Mouse (Mus musculus) heart, embryonic 10.5 days (tissue): ENCODE results near the gene Lexm. TPM values are rescaled to one million over a fixed set of nuclear protein-coding genes. Genes with fewer than 3 reads are reported as not detected.

Experiments
- DNase-seq: peaks from one replicate; pipeline ENCODE4 v3.0.0-alpha.2; 2017; ENCODE audit warnings: low spot score
- H3K27ac ChIP-seq: fragments of 300-500 bp; sonication (generic); 2 replicates; pipeline ENCODE4 v1.5.1; 2016; ENCODE audit warnings: mild to moderate bottlenecking
- H3K27me3 ChIP-seq: fragments of 300-500 bp; sonication (generic); 2 replicates; pipeline ENCODE4 v1.6.1; 2016; ENCODE audit warnings: mild to moderate bottlenecking; ENCODE audit not compliant: poor library complexity, insufficient read depth, severe bottlenecking
- H3K36me3 ChIP-seq: fragments of 300-500 bp; sonication (generic); 2 replicates; pipeline ENCODE4 v1.6.1; 2016; ENCODE audit warnings: mild to moderate bottlenecking, moderate library complexity
- H3K4me1 ChIP-seq: fragments of 300-500 bp; sonication (generic); 2 replicates; pipeline ENCODE4 v1.6.1; 2016; ENCODE audit warnings: mild to moderate bottlenecking
- H3K4me3 ChIP-seq: fragments of 300-500 bp; sonication (generic); 2 replicates; pipeline ENCODE4 v1.5.1; 2016; ENCODE audit warnings: mild to moderate bottlenecking, moderate library complexity
- H3K9me3 ChIP-seq: fragments of 300-500 bp; sonication (generic); 2 replicates; pipeline ENCODE4 v1.6.1; 2016; ENCODE audit warnings: mild to moderate bottlenecking, moderate library complexity
- WGBS: fragments of 180-500 bp; shearing (Covaris S2); methylation state at CpG from one replicate; pipeline ENCODE4 v1.1.7; 2016; 5-methylcytosine and 5-hydroxymethylcytosine counted together
- polyA plus RNA-seq: library from polyadenylated mRNA; unstranded; fragments of >200 nt; fragmentation: Nextera tagmentation; extraction: Ambion mirVana; gene quantifications from 2 replicates; pipeline ENCODE4 v1.2.1, GENCODE M21; 2016

The Lexm gene
- polyA plus RNA-seq, 1 experiment from 2014 or later: not detected

DNA sequence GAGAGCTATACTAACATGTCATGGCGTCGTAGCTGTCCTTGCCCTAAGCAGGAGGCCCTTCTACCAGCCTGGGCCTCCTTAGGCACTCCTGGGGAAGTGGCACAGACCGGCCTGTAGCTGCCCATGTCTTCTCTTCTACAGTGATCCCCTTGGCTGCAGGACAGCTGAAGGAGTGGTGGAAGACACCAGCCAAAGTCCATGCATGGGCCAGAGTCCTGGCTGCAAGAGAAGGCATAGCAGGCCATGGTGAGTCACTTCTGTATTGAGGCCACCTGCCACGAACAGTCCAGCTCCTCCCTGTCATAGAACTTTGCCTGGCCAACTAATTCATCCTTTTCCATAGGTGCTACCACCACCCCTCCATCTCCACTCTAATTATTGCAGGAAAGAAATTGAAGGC, 1.9 kb upstream of the Lexm start:
- Histone ChIP-seq H3K27me3 (peaks cover 74% of the 10 kb centered on the region), H3K4me3 (no peak overlapping the region), H3K9me3 (no peaks in the 10 kb centered on the region), H3K4me1 (peaks cover 20% of the 10 kb centered on the region), H3K36me3 (no peaks in the 10 kb centered on the region), H3K27ac (no peak overlapping the region)
- no peak for DNase-seq
- 82% methylated on average over 4 of the region's 4 CpGs for WGBS

DNA sequence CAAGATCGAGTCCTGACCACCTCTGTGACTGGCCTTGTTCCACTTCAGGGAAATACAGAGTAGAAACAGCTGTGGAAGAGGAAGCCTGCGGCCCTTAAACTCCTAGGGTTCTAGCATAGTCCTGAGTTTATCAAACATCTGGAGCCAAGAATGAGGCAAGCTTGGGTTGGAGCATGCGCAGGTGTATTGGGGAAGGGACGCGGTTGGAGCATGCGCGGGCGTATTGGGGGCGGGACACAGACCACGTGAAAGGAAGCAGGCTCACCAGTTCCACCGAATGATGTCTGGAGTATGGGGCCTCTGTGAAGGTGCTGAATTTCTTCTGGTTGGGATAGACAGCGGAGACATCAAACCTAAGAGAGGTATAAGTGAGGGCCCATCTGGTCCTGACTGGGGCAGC, 1.4 kb downstream of the Lexm start:
- WGBS: 67% methylated on average over 12 of the region's 12 CpGs
- no peak for DNase-seq

DNA sequence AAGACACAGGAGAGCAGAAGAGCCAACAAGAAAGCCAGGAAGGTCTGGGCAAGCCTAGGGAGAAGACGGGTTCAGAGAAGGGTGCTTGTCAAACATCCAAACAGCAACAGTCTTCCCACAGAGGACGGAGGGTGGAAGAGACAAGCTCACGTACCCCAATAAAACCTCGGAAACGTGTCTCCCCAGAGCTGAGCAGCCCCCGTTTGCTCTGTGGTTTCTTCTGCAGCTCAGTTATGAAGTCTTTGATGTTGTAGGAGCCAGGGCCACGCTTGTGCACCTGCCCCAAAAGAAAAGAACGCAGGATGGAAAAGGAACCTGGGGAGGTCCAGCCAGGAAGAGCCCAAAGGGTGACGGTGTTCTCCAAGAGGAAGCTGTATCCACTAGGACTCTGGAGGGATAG, 2.2 kb downstream of the Lexm start:
- H3K36me3 ChIP-seq: no peaks in the 10 kb centered on the region
- H3K27ac ChIP-seq: no peak overlapping the region
- WGBS: 67% methylated on average over 9 of the region's 9 CpGs
- peaks cover 42% of the 10 kb centered on the region for H3K27me3 ChIP-seq
- H3K9me3 ChIP-seq: no peaks in the 10 kb centered on the region
- DNase-seq: no peak
- H3K4me3 ChIP-seq: no peak overlapping the region
- peaks cover 15% of the 10 kb centered on the region for H3K4me1 ChIP-seq

More for the DNA sequence above, 1.4 kb downstream of the Lexm start:
- Histone ChIP-seq H3K9me3 (no peaks in the 10 kb centered on the region), H3K27ac (no peak overlapping the region), H3K4me3 (no peak overlapping the region), H3K36me3 (no peaks in the 10 kb centered on the region), H3K27me3 (peaks cover 43% of the 10 kb centered on the region), H3K4me1 (peaks cover 15% of the 10 kb centered on the region)

- WGBS: 40% methylated on average over 7 of the region's 7 CpGs
- peaks cover 15% of the 10 kb centered on the region for H3K4me1 ChIP-seq
- H3K9me3 ChIP-seq: no peaks in the 10 kb centered on the region
- H3K27me3 ChIP-seq: peaks cover 36% of the 10 kb centered on the region
- H3K27ac ChIP-seq: peak overlapping the region; percentile 74; the same call in 1 of the 2 replicates
- H3K4me3 ChIP-seq: no peak overlapping the region
- no peaks in the 10 kb centered on the region for H3K36me3 ChIP-seq
- DNase-seq: peak; percentile 90
These were observed 2.8 kb downstream of the Lexm start for GRCm38 (mm10) chr4:106614180-106614797.

DNA sequence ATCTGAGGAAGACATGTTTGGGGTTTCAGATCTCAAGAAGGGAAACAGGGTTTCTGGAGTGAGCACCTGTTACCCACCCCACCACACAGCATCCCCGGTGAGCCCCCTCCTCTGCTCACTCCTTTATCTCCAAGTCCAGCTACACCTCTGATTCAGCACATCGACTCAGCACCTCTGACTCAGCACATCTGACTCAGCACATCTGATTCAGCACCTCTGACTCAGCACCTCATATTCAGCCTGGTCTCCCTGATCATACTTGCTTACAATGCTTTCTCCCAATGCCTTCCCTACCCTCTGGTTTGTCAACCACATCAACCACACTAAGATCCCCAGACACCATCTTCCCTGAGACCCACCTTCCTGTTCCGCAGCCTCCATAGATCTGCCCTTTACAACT, 3.5 kb downstream of the Lexm start:
- no peak overlapping the region for H3K4me3 ChIP-seq
- DNase-seq: peak; percentile 91
- no peaks in the 10 kb centered on the region for H3K36me3 ChIP-seq
- H3K4me1 ChIP-seq: peaks cover 15% of the 10 kb centered on the region
- no peaks in the 10 kb centered on the region for H3K9me3 ChIP-seq
- peaks cover 29% of the 10 kb centered on the region for H3K27me3 ChIP-seq
- peak overlapping the region; percentile 74; the same call in 1 of the 2 replicates for H3K27ac ChIP-seq
- WGBS: 71% methylated on average over 3 of the region's 3 CpGs

- Histone ChIP-seq H3K27me3 (peaks cover 27% of the 10 kb centered on the region), H3K4me1 (peaks cover 15% of the 10 kb centered on the region), H3K9me3 (no peaks in the 10 kb centered on the region), H3K4me3 (no peak overlapping the region), H3K27ac (peak overlapping the region; percentile 69; the same call in 1 of the 2 replicates), H3K36me3 (no peaks in the 10 kb centered on the region)
- 75% methylated on average over 8 of the region's 8 CpGs for WGBS
- no peak for DNase-seq
These were observed 3.9 kb downstream of the Lexm start for GRCm38 (mm10) chr4:106613105-106613504.

DNA sequence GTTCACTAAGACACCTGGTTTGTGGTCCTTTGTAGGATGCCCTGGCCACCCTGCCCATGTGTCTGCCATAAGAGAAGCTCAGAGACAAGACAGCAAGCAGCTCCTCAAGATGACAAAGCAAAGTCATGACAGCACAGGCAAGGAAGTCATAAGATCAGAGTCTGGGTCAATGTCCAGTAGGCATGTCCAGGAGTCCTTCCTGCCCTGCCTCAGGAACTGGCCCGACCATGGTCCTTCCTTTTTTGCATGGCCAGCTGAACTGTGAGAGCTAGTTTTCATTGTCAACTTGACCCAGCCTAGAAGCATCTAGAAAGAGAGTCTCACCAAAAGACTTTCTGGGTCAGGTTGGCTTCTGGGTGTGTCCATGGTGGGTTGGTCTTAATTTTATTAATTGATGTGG, 9.1 kb downstream of the Lexm start:
- no peaks in the 10 kb centered on the region; the same call in none of the 2 replicates for H3K27me3 ChIP-seq
- H3K36me3 ChIP-seq: no peaks in the 10 kb centered on the region
- 93% methylated on average over 1 of the region's 1 CpGs for WGBS
- H3K4me3 ChIP-seq: no peak overlapping the region
- DNase-seq: no peak
- peaks cover 11% of the 10 kb centered on the region for H3K4me1 ChIP-seq
- H3K9me3 ChIP-seq: no peaks in the 10 kb centered on the region
- H3K27ac ChIP-seq: no peak overlapping the region

- Histone ChIP-seq H3K4me3 (peak overlapping the region; percentile 43), H3K27ac (peak overlapping the region; percentile 64)
These were observed 10.1 kb downstream of the Lexm start for GRCm38 (mm10) chr4:106606639-106607554.

DNA sequence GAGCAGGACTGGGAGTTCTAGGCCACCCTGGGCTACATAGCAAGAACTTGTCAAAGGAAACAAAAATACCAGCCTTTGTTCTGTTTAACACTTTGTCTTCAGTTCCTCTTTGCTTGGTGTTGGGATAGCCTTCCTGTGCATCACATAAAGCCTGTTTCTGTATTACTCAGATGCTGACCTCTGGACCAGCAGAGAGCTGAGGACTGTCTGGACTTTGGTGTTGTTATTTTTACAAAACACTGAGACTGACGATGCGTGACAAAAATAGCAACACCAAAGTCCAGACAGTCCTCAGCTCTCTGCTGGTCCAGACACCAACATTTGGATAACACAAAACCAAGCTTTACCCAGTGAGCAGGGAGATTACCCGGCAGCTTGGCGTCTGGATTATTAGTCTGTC, 16.3 kb downstream of the Lexm start:
- DNase-seq: no peak
- Histone ChIP-seq H3K4me1 (0 out of 2 replicates have a peak, but pooled peaks cover 6% of the 10 kb centered on the region), H3K4me3 (no peak overlapping the region), H3K9me3 (no peaks in the 10 kb centered on the region), H3K36me3 (no peaks in the 10 kb centered on the region), H3K27me3 (no peaks in the 10 kb centered on the region), H3K27ac (no peak overlapping the region)
- WGBS: 34% methylated on average over 4 of the region's 4 CpGs

More at GRCm38 (mm10) chr4:106606639-106607554, 10.1 kb downstream of the Lexm start:
- no peaks in the 10 kb centered on the region for H3K9me3 ChIP-seq
- no peaks in the 10 kb centered on the region for H3K36me3 ChIP-seq
- DNase-seq: peak; percentile 86
- H3K4me1 ChIP-seq: peaks cover 11% of the 10 kb centered on the region
- 37% methylated on average over 18 of the region's 18 CpGs for WGBS
- no peaks in the 10 kb centered on the region; the same call in none of the 2 replicates for H3K27me3 ChIP-seq

DNA sequence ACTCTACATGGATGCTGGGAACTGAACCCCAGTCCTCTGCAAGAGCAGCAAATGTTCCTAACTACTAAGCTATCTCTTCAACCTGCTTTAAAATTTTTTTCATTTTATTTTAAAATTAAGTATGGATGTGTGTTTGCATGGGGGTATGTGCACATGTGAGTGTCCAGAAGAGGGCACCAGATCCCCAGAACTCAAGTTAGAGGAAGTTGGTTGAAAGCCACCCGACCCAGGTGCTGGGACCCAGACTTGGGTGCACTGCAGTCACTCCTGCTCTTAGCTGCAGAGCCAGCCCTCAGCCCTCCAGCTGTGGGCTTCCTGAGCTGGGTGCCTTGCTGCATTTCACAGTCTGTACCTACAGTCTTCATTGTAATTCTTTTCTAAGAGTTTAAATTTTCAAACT, 17.6 kb downstream of the Lexm start:
- 63% methylated on average over 1 of the region's 1 CpGs for WGBS
- Histone ChIP-seq H3K9me3 (no peaks in the 10 kb centered on the region), H3K27ac (no peak overlapping the region), H3K36me3 (no peaks in the 10 kb centered on the region), H3K27me3 (no peaks in the 10 kb centered on the region), H3K4me3 (no peak overlapping the region), H3K4me1 (0 out of 2 replicates have a peak, but pooled peaks cover 6% of the 10 kb centered on the region)
- no peak for DNase-seq

GRCm38 (mm10) chr4:106597741-106598140, 19.3 kb downstream of the Lexm start:
- Histone ChIP-seq H3K4me1 (0 out of 2 replicates have a peak, but pooled peaks cover 6% of the 10 kb centered on the region), H3K4me3 (no peak overlapping the region), H3K9me3 (no peaks in the 10 kb centered on the region), H3K27me3 (no peaks in the 10 kb centered on the region), H3K27ac (no peak overlapping the region), H3K36me3 (no peaks in the 10 kb centered on the region)
- DNase-seq: no peak
- 83% methylated on average over 4 of the region's 4 CpGs for WGBS

DNA sequence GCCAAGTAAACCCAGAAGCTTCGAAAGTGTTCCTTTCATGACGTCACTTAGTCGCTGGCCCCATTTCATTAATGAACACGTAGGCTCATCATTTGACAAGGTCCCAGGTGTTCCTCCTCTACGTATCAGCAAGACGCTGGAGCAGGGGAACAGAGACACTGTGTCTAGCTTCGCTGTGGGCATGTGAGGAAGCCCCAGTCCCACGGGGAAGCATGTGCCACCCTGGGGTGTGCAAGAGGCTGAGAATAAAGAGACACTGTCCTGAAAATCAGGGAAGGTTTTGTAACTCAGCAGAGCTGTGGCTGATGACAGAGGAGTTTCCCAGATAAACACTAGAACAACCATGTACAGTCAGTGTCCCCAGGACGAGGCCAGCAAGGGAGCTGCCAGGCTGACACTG, 20.0 kb downstream of the Lexm start:
- Histone ChIP-seq H3K36me3 (no peaks in the 10 kb centered on the region), H3K9me3 (no peaks in the 10 kb centered on the region), H3K27me3 (no peaks in the 10 kb centered on the region), H3K4me3 (no peak overlapping the region), H3K27ac (no peak overlapping the region), H3K4me1 (0 out of 2 replicates have a peak, but pooled peaks cover 6% of the 10 kb centered on the region)
- no peak for DNase-seq
- WGBS: 69% methylated on average over 9 of the region's 9 CpGs

- Histone ChIP-seq H3K4me1 (0 out of 2 replicates have a peak, but pooled peaks cover 6% of the 10 kb centered on the region), H3K27ac (no peak overlapping the region), H3K9me3 (no peaks in the 10 kb centered on the region), H3K4me3 (no peak overlapping the region), H3K36me3 (peaks cover 3% of the 10 kb centered on the region; the same call in 1 of the 2 replicates), H3K27me3 (no peaks in the 10 kb centered on the region)
- DNase-seq: no peak
- 54% methylated on average over 3 of the region's 3 CpGs for WGBS
These were observed 20.8 kb downstream of the Lexm start for GRCm38 (mm10) chr4:106596200-106596599.
